Comparison of ENCODE assay signal across 10 mouse cellular contexts in genomic region chr10:32895093-32895492, GRCm38 (mm10). TPM values are rescaled to one million over a fixed set of nuclear protein-coding genes. Genes with fewer than 3 reads are reported as not detected.
DNase-seq lines count a peak whose midpoint lies in the region; ATAC-seq lines count a peak whose summit lies in the region.
"Had no signal": no experiment of that assay in that cellular context is flagged by ENCODE, and none has a peak within 500 bp of the region (broad histone marks: within the 10 kb centered on the region; RNA-seq: fewer than 3 reads in every experiment).

No protein-coding gene starts in this region.

- no peak for ATAC-seq in intestine, embryonic 14.5 days (replicated peaks; ENCODE audit: low FRiP score, low TSS enrichment, low read depth)
- no peak for ATAC-seq in intestine, embryonic 16.5 days
- ATAC-seq in megakaryocyte-erythroid progenitor cell, adult 5-6 weeks (replicated peaks; ENCODE audit: low FRiP score, low TSS enrichment, poor library complexity, severe bottlenecking): no peak
- ATAC-seq in forebrain, embryonic 13.5 days: no peak

- no peaks in the 10 kb centered on the region for H3K36me3 ChIP-seq in intestine, embryonic 14.5 days (ENCODE audit: control insufficient read depth, insufficient read depth, low read length)
- H3K36me3 ChIP-seq in intestine, embryonic 16.5 days (ENCODE audit: control insufficient read depth, insufficient read depth, low read length): no peaks in the 10 kb centered on the region
- H3K36me3 ChIP-seq in forebrain, embryonic 13.5 days (ENCODE audit: poor library complexity, severe bottlenecking): no peaks in the 10 kb centered on the region

- no peak overlapping the region for H3K4me2 ChIP-seq in intestine, embryonic 14.5 days (ENCODE audit: low read length)
- H3K4me2 ChIP-seq in intestine, embryonic 16.5 days (ENCODE audit: low read depth, low read length): no peak overlapping the region
- H3K4me2 ChIP-seq in forebrain, embryonic 13.5 days: no peak overlapping the region

- no peaks in the 10 kb centered on the region for H3K27me3 ChIP-seq in intestine, embryonic 14.5 days (replicated peaks; ENCODE audit: control insufficient read depth, insufficient read depth, low read length)
- no peaks in the 10 kb centered on the region for H3K27me3 ChIP-seq in intestine, embryonic 16.5 days (replicated peaks; ENCODE audit: control insufficient read depth, insufficient read depth, low read length)
- no peaks in the 10 kb centered on the region for H3K27me3 ChIP-seq in forebrain, embryonic 13.5 days

- no peak overlapping the region for H3K9ac ChIP-seq in intestine, embryonic 14.5 days (ENCODE audit: low read length)
- H3K9ac ChIP-seq in intestine, embryonic 16.5 days (ENCODE audit: low read depth, low read length): no peak overlapping the region
- no peak overlapping the region for H3K9ac ChIP-seq in forebrain, embryonic 13.5 days

- H3K4me3 ChIP-seq in intestine, embryonic 14.5 days (ENCODE audit: low read depth, low read length): no peak overlapping the region
- no peak overlapping the region for H3K4me3 ChIP-seq in intestine, embryonic 16.5 days (ENCODE audit: low read length)
- no peak overlapping the region for H3K4me3 ChIP-seq in forebrain, embryonic 13.5 days

- H3K9me3 ChIP-seq in intestine, embryonic 14.5 days (ENCODE audit: control insufficient read depth, low read length): no peaks in the 10 kb centered on the region
- no peaks in the 10 kb centered on the region for H3K9me3 ChIP-seq in intestine, embryonic 16.5 days (ENCODE audit: control insufficient read depth, low read length)
- no peaks in the 10 kb centered on the region for H3K9me3 ChIP-seq in forebrain, embryonic 13.5 days (replicated peaks)

- no peaks in the 10 kb centered on the region for H3K4me1 ChIP-seq in intestine, embryonic 14.5 days (replicated peaks; ENCODE audit: control insufficient read depth, insufficient read depth, low read length)
- no peaks in the 10 kb centered on the region for H3K4me1 ChIP-seq in intestine, embryonic 16.5 days (ENCODE audit: control insufficient read depth, insufficient read depth, low read length)
- H3K4me1 ChIP-seq in forebrain, embryonic 13.5 days: no peaks in the 10 kb centered on the region

- H3K27ac ChIP-seq in intestine, embryonic 14.5 days (ENCODE audit: low read depth): no peak overlapping the region
- no peak overlapping the region for H3K27ac ChIP-seq in intestine, embryonic 16.5 days (ENCODE audit: low read length)
- H3K27ac ChIP-seq in forebrain, embryonic 13.5 days: no peak overlapping the region
- H3K27ac ChIP-seq: macrophage had no signal

- DNase-seq in intestine, embryonic 14.5 days (ENCODE audit: low spot score): peak; percentile 50
- DNase-seq in right cerebral cortex, adult 18-20 months: peak; percentile 32
- DNase-seq in right cerebral cortex, postnatal 25 days: no peak
- peak; percentile 34 for DNase-seq in embryo, embryonic 11 days
- DNase-seq in right cerebral cortex, postnatal 4 days: peak; percentile 48
- DNase-seq: spleen, adult 18-20 months had no signal

RNA-seq across cellular contexts. Expression of gene Nkain2, which starts 4.8 kb away (rescaled TPM):
- polyA plus RNA-seq in intestine, embryonic 14.5 days (2014; fragmentation: Nextera tagmentation; extraction: Ambion mirVana): 2.3 and 2.7 TPM in 2 replicates
- polyA plus RNA-seq in intestine, embryonic 16.5 days (2015; fragmentation: Nextera tagmentation; extraction: Ambion mirVana): 0.28 and 0.61 TPM in 2 replicates
- total RNA-seq in megakaryocyte-erythroid progenitor cell, adult 5-6 weeks (2014; fragmentation: Nextera tagmentation): not detected in 2 replicates
- not detected in 2 replicates for total RNA-seq in megakaryocyte-erythroid progenitor cell, adult 5-6 weeks (2017)
- polyA plus RNA-seq in forebrain, embryonic 13.5 days (2015; fragmentation: Nextera tagmentation; extraction: Ambion mirVana): 7.1 and 8.2 TPM in 2 replicates
- polyA plus RNA-seq: macrophage had no signal
